Mouse (Mus musculus): ENCODE measurements at regions not wholly inside any gene's neighbourhood (a gene's known extent, or its start where the extent isn't known, plus 50 kb on each side); places are given as distances from the start of the nearest gene placed in this dataset.

GRCm38 (mm10) chr8:92121296-92121695 lies 236.1 kb upstream of the Irx5 start:
- no peak overlapping the region for H3K27ac ChIP-seq (ENCODE audit: insufficient read depth, low read depth, low read length, poor library complexity, severe bottlenecking)
- in situ Hi-C loops (cut with MboI; ENCODE audit: low sequenced_read_pairs in 2 of 2, unreplicated experiment in 2 of 2): no loop called here
- TF ChIP-seq CHD2 (IDR thresholded peaks at IDR 0.05; ENCODE audit: low read depth, low read length) (no peak), ZNF384 (IDR thresholded peaks at IDR 0.05; ENCODE audit: low read depth, low read length) (no peak), HCFC1 (IDR thresholded peaks at IDR 0.05; ENCODE audit: borderline replicate concordance, insufficient read depth, low read length) (no peak), ZC3H11A (IDR thresholded peaks at IDR 0.05; ENCODE audit: borderline replicate concordance, low read depth, low read length) (no peak), MAFK (IDR thresholded peaks at IDR 0.05; ENCODE audit: insufficient read depth, low read depth, low read length) (no peak)
- no peak overlapping the region for H3K9ac ChIP-seq (ENCODE audit: insufficient read depth, low read depth, low read length, poor library complexity, severe bottlenecking)
- no peaks in the 10 kb centered on the region for H3K4me1 ChIP-seq (ENCODE audit: control insufficient read depth in 2 of 2, insufficient read depth in 2 of 2, low read length in 2 of 2, poor library complexity in 1 of 2)
- H3K36me3 ChIP-seq (ENCODE audit: control insufficient read depth, insufficient read depth, low read length, poor library complexity, severe bottlenecking): no peaks in the 10 kb centered on the region
- H3K9me3 ChIP-seq (ENCODE audit: control insufficient read depth, insufficient read depth, low read depth, low read length): no peaks in the 10 kb centered on the region
- DNase-seq (ENCODE audit: low read depth, low spot score): no peak
- H3K4me3 ChIP-seq (ENCODE audit: insufficient read depth in 1 of 2, low read depth in 1 of 2, low read length in 2 of 2, poor library complexity in 1 of 2, severe bottlenecking in 1 of 2): no peak overlapping the region

- H3K4me3 ChIP-seq (ENCODE audit: insufficient read depth in 1 of 2, low read depth in 1 of 2, low read length in 2 of 2, poor library complexity in 1 of 2, severe bottlenecking in 1 of 2): no peak overlapping the region
- no peak overlapping the region for H3K27ac ChIP-seq (ENCODE audit: insufficient read depth, low read depth, low read length, poor library complexity, severe bottlenecking)
- no peaks in the 10 kb centered on the region for H3K9me3 ChIP-seq (ENCODE audit: control insufficient read depth, insufficient read depth, low read depth, low read length)
- no peak for DNase-seq (ENCODE audit: low read depth, low spot score)
- no peak overlapping the region for H3K9ac ChIP-seq (ENCODE audit: insufficient read depth, low read depth, low read length, poor library complexity, severe bottlenecking)
- TF ChIP-seq HCFC1 (IDR thresholded peaks at IDR 0.05; ENCODE audit: borderline replicate concordance, insufficient read depth, low read length): no peak
- no peak for TF ChIP-seq ZNF384 (IDR thresholded peaks at IDR 0.05; ENCODE audit: low read depth, low read length)
- TF ChIP-seq CHD2 (IDR thresholded peaks at IDR 0.05; ENCODE audit: low read depth, low read length): no peak
- no peak for TF ChIP-seq MAFK (IDR thresholded peaks at IDR 0.05; ENCODE audit: insufficient read depth, low read depth, low read length)
- TF ChIP-seq ZC3H11A (IDR thresholded peaks at IDR 0.05; ENCODE audit: borderline replicate concordance, low read depth, low read length): no peak
- peaks cover 0 to 2% of the 10 kb centered on the region in 2 experiments; a peak in 1 of 4 replicates for H3K4me1 ChIP-seq (ENCODE audit: control insufficient read depth in 2 of 2, insufficient read depth in 2 of 2, low read length in 2 of 2, poor library complexity in 1 of 2)
- in situ Hi-C loops (cut with MboI; ENCODE audit: low sequenced_read_pairs in 2 of 2, unreplicated experiment in 2 of 2): no loop called here
- H3K36me3 ChIP-seq (ENCODE audit: control insufficient read depth, insufficient read depth, low read length, poor library complexity, severe bottlenecking): no peaks in the 10 kb centered on the region
These were observed 241.8 kb upstream of the Irx5 start for GRCm38 (mm10) chr8:92115479-92116267.

GRCm38 (mm10) chr8:92114311-92115275 lies 242.8 kb upstream of the Irx5 start:
- Histone ChIP-seq H3K9me3 (ENCODE audit: control insufficient read depth, insufficient read depth, low read depth, low read length) (no peaks in the 10 kb centered on the region), H3K4me1 (ENCODE audit: control insufficient read depth in 2 of 2, insufficient read depth in 2 of 2, low read length in 2 of 2, poor library complexity in 1 of 2) (peaks cover 0 to 2% of the 10 kb centered on the region in 2 experiments; a peak in 1 of 4 replicates), H3K9ac (ENCODE audit: insufficient read depth, low read depth, low read length, poor library complexity, severe bottlenecking) (no peak overlapping the region), H3K4me3 (ENCODE audit: insufficient read depth in 1 of 2, low read depth in 1 of 2, low read length in 2 of 2, poor library complexity in 1 of 2, severe bottlenecking in 1 of 2) (no peak overlapping the region), H3K36me3 (ENCODE audit: control insufficient read depth, insufficient read depth, low read length, poor library complexity, severe bottlenecking) (no peaks in the 10 kb centered on the region), H3K27ac (ENCODE audit: insufficient read depth, low read depth, low read length, poor library complexity, severe bottlenecking) (no peak overlapping the region)
- in situ Hi-C loops (cut with MboI; ENCODE audit: low sequenced_read_pairs in 2 of 2, unreplicated experiment in 2 of 2): no loop called here
- DNase-seq (ENCODE audit: low read depth, low spot score): no peak
- no peak for TF ChIP-seq HCFC1 (IDR thresholded peaks at IDR 0.05; ENCODE audit: borderline replicate concordance, insufficient read depth, low read length)
- TF ChIP-seq ZNF384 (IDR thresholded peaks at IDR 0.05; ENCODE audit: low read depth, low read length): no peak
- no peak for TF ChIP-seq CHD2 (IDR thresholded peaks at IDR 0.05; ENCODE audit: low read depth, low read length)
- TF ChIP-seq ZC3H11A (IDR thresholded peaks at IDR 0.05; ENCODE audit: borderline replicate concordance, low read depth, low read length): no peak
- no peak for TF ChIP-seq MAFK (IDR thresholded peaks at IDR 0.05; ENCODE audit: insufficient read depth, low read depth, low read length)

GRCm38 (mm10) chr8:92113901-92114300 lies 243.5 kb upstream of the Irx5 start:
- H3K27ac ChIP-seq (ENCODE audit: insufficient read depth, low read depth, low read length, poor library complexity, severe bottlenecking): no peak overlapping the region
- no peak for TF ChIP-seq ZNF384 (IDR thresholded peaks at IDR 0.05; ENCODE audit: low read depth, low read length)
- TF ChIP-seq HCFC1 (IDR thresholded peaks at IDR 0.05; ENCODE audit: borderline replicate concordance, insufficient read depth, low read length): no peak
- TF ChIP-seq MAFK (IDR thresholded peaks at IDR 0.05; ENCODE audit: insufficient read depth, low read depth, low read length): no peak
- TF ChIP-seq CHD2 (IDR thresholded peaks at IDR 0.05; ENCODE audit: low read depth, low read length): no peak
- TF ChIP-seq ZC3H11A (IDR thresholded peaks at IDR 0.05; ENCODE audit: borderline replicate concordance, low read depth, low read length): no peak
- no peak for DNase-seq (ENCODE audit: low read depth, low spot score)

More at GRCm38 (mm10) chr8:92113901-92114300, 243.5 kb upstream of the Irx5 start:
- no peaks in the 10 kb centered on the region for H3K9me3 ChIP-seq (ENCODE audit: control insufficient read depth, insufficient read depth, low read depth, low read length)
- no peak overlapping the region for H3K9ac ChIP-seq (ENCODE audit: insufficient read depth, low read depth, low read length, poor library complexity, severe bottlenecking)
- in situ Hi-C loops (cut with MboI; ENCODE audit: low sequenced_read_pairs in 2 of 2, unreplicated experiment in 2 of 2): no loop called here
- peaks cover 0 to 2% of the 10 kb centered on the region in 2 experiments; a peak in 1 of 4 replicates for H3K4me1 ChIP-seq (ENCODE audit: control insufficient read depth in 2 of 2, insufficient read depth in 2 of 2, low read length in 2 of 2, poor library complexity in 1 of 2)
- H3K4me3 ChIP-seq (ENCODE audit: insufficient read depth in 1 of 2, low read depth in 1 of 2, low read length in 2 of 2, poor library complexity in 1 of 2, severe bottlenecking in 1 of 2): no peak overlapping the region
- no peaks in the 10 kb centered on the region for H3K36me3 ChIP-seq (ENCODE audit: control insufficient read depth, insufficient read depth, low read length, poor library complexity, severe bottlenecking)
